Mouse (Mus musculus) left cerebral cortex, adult 2 months (tissue): ENCODE measurements around the gene Mei4. TPM values are rescaled to one million over a fixed set of nuclear protein-coding genes. Genes with fewer than 3 reads are reported as not detected.

ENCODE experiments used
- DNase-seq, 2 experiments: peaks; one replicate each; pipeline ENCODE4 v3.0.0; 2021 to 2022; ENCODE audit warnings: low spot score in 2 of 2, mixed read lengths in 1 of 2; ENCODE audit errors: extremely low spot score in 1 of 2
- H3K27ac ChIP-seq: fragments of 200-600 bp; 2 replicates; pipeline ENCODE4 v1.8.1; 2022
- H3K4me3 ChIP-seq: fragments of 200-600 bp; 2 replicates; pipeline ENCODE4 v1.8.1; 2022
- CTCF ChIP-seq: fragments of 200-600 bp; IDR thresholded peaks from 2 replicates; pipeline ENCODE4 v1.8.1; 2022; ENCODE audit warnings: antibody characterized with exemption, mild to moderate bottlenecking, moderate library complexity
- intact Hi-C: fragments of 180-260 bp; cut with DNase I; formaldehyde crosslinking; loops from one replicate; pipeline ENCODE4 v1.15.1; 2025
- total RNA-seq, 2 experiments: library from RNA; stranded (reverse); gene quantifications; 2 replicates each; pipeline ENCODE4 v1.2.3; 2021

Mei4 gene
- total RNA-seq, 2 experiments from 2014 or later = 1.0 to 1.1 TPM

DNA sequence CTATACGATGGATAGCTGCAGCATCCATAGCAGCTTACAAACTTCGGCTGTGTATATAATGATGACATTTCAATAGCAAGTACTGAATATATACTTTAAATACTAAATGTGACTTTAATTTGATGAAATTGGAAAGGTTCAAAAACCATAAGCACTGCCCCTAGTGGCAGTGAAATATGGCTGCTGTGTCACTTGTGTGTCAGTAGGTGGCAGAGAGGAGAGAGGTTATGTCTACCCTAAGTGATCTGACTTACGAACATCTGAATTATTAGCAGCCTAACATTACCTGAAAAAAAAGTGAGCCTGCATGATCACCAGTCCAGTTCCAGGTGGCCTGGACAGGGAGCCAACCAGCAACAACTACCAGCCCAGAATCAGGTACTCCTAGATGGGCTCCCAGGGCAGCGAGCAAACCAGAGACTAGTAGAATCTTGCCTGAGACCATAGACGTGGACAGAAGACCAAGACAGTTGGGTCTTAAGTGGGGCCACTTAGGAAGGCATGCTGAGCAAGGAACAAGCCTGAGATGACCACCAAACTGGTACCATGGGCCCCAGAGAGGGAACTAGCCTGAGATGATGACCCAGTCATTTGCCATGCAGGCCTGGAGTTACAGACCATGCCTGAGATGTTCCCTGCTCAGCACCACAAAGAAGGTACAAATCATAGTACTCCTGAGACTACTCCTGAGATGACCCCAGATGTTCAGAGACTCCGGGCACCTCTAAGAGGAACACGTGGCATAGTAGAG is 384.4 kb downstream of the Mei4 start:
- intact Hi-C loops = no loop called here
- Histone ChIP-seq H3K4me3 (no peak overlapping the region), H3K27ac (no peak overlapping the region)
- peak; percentile 68 for TF ChIP-seq CTCF
- no peak for DNase-seq

Other genes with a start within 250 kb of the Mei4 start
- 10 to 100 TPM; 11.5 to 15.3 TPM for gene Htr1b, start 229.8 kb upstream of the Mei4 start, total RNA-seq